Mouse (Mus musculus): ENCODE measurements at regions not wholly inside any gene's neighbourhood (a gene's known extent, or its start where the extent isn't known, plus 50 kb on each side); places are given as distances from the start of the nearest gene placed in this dataset.

DNA sequence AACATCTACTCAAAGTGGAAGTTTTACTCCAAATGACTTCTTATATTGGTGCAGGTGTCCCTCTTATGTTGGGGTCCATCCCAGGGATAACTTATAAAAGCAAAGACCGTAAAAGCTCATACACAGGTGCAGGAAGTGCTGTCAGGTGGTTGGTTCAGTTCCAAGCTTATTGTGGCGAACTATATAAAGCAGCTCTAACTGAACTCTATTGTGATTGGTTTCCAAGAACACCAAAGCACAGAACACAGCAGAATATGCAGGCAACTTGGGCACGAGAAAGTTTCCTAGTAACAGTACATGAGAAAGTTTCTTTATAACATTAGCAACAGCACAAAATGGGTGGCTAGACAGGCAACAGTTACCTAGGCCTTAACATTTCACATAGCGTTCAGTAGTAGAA is 89.5 kb downstream of the Ddx3x start:
- no peak for TF ChIP-seq CTCF (conservative IDR thresholded peaks at IDR 0.05; ENCODE audit: insufficient read depth, insufficient read length, low read depth, low read length)
- TF ChIP-seq POLR2A (IDR thresholded peaks at IDR 0.05; ENCODE audit: low read depth, low read length), result no peak

Measured in kidney, adult 2 months (tissue).